Mouse (Mus musculus) kidney, postnatal 25 days (tissue): Measurements from ENCODE around the gene Cilp.
A peak's percentile ranks its signal among the peaks of the same experiment; 100 is the strongest.
"Not testable (repeated sequence)": the region's sequence is repeated elsewhere in the genome, so short reads cannot be mapped to it uniquely, and the experiment has no call there.

Experiments
- DNase-seq, 2 experiments: peaks; one replicate each; pipeline ENCODE4 v3.0.0; 2021; ENCODE audit warnings: mixed read lengths in 2 of 2

The Cilp gene

GRCm38 (mm10) chr9:65252026-65252425 is 13.0 kb upstream of the Cilp start:
- DNase-seq = no peak

DNA sequence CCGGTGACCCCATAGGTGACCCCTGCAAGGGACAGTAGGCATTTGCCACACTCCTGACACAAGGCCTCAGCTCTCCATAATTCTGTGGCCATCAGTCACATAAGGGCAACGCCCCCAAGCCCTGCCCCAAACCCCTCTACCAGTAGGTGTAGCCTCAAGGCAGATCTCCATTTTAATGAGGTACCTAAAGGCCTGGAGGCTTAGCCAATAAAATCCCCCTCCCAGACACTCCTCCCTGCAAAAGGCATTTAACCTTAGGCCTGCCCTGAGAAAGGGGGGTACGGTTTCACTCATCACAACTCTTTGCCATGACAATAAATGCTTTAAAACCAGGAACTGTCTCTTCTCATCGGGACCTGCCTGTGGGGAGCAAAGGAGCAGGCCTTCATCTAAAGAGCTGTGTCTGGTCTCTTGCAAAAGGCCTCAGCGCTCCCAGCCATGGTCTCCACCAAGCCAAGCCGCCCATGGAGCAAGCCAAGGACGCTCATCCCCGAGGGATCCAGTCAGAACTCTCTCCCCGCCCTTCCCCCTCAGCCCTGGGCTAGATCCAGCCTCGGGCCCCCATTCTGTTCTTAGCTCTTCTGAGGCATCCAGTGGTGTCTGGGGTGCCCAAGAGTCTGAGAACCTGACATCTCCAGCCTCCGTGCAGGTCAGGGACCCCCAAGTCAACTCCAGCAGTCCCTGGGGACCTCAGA is 8.9 kb upstream of the Cilp start:
- no peak for DNase-seq

- DNase-seq = no peak
These were observed 7.6 kb upstream of the Cilp start for GRCm38 (mm10) chr9:65257218-65257910.

DNA sequence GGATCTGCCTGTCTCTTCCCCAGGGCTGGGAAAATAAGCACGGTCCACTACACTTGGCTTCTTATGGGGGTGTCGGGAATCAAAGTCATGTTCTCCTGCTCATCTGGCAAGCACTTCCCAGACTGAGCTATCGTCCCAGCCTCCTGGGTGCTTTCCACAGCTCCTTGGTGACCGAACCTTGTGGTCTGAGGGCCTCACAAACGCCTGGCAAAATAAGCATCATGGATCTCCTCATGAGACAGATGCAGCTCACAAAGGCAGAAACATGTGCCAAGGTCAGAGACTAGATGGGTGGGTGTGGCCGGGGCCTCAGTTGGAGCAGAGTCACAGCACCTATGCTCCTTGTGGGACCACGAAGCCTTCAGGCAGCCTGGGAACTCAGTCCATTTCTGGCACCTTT is 5.6 kb upstream of the Cilp start:
- no peak for DNase-seq

GRCm38 (mm10) chr9:65261591-65262230 is 3.3 kb upstream of the Cilp start:
- no peak for DNase-seq

DNA sequence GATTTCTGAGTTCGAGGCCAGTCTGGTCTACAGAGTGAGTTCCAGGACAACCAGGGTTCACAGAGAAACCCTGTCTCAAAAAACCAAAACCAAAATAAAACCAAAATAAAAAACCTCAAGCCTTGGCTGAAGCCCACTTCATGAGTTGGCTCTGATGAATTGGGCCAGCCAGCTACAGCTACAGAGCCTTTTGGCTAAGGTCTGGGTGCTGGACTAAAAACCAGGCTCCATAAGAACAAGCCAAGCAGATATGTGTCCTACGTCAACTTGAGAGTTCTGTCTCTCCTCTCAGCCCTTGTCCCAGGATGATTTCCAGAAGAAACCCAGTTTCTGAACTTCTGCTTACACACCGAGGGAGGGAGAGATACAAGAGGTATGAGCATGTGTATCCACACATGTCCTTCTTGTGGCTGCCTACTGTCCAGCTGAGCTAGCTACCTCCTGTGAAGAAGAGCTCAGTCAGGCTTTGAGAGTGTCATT is 2.3 kb upstream of the Cilp start:
- DNase-seq = no peak

DNA sequence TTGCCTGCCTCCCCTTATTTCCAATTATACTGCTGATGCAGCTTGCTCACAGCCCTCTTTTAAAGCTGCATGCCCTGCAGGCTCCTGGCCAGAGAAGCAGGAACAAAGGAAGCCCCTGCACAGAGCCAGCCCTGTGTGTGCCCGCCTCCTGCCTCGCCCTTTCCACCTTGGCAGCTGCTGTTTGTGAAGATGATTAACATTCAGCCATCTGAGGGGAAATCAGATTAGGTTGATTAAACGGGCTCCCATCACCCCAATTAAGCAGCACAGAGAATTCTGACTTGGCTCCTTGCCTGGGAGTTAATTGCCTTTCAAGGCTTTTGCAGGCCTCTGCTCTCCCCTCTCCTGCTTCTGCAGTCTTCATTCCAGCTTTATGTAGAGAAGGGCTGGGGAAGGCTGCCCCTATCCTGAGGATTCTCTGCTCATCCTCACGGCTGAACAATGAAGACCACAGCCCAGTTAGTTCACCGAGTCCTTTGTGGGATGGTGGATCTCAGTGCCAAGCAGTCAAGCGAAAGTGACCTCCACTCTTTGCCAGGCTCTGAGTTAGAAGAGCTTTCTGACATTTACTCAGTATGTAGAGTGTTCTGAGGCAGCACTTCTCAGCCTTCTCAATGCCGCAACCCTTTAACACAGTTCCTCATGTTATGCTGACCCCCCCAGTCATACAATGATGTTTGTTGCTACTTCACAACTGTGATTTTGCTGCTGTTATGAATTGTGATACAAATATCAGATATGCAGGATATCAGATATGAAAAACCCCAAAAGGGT is 2.9 kb downstream of the Cilp start:
- peak; percentile 59 to 60 for DNase-seq

DNA sequence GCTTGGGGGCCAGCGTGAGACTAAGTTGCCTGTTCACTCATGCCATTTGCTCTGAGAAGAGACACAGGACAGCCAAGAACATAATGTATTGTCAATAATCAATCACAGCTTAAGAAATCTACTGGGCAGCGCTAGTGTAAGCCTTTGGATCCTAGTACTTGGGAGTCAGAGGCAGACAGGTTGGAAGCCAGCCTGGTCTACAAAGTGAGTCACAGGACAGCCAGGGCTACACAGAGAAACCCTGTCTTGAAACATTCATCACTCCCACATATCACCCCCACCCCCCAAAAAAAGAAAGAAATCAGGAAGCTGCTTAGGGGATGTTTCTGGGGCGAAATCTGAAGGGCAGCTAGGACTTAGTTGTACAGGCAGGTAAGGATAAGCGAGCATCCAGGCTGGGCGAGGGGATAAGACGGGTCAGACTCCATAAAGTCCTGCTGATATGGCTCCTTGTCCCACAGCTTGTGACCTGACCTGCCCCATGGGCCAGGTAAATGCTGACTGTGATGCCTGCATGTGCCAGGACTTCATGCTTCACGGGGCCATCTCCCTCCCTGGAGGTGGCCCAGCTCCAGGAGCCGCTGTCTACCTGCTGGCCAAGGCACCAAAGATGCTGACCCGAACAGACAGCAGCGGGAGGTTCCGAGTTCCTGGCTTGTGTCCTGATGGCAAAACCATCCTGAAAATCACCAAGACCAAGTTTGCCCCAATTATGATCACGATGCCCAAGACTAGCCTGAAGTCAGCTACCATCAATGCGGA is 8.2 kb downstream of the Cilp start:
- peak; percentile 63 to 79 for DNase-seq

- DNase-seq = no peak
These were observed 8.9 kb downstream of the Cilp start for GRCm38 (mm10) chr9:65273873-65274272.

- DNase-seq = not testable (repeated sequence)
These were observed 9.9 kb downstream of the Cilp start for GRCm38 (mm10) chr9:65274851-65275250.

DNA sequence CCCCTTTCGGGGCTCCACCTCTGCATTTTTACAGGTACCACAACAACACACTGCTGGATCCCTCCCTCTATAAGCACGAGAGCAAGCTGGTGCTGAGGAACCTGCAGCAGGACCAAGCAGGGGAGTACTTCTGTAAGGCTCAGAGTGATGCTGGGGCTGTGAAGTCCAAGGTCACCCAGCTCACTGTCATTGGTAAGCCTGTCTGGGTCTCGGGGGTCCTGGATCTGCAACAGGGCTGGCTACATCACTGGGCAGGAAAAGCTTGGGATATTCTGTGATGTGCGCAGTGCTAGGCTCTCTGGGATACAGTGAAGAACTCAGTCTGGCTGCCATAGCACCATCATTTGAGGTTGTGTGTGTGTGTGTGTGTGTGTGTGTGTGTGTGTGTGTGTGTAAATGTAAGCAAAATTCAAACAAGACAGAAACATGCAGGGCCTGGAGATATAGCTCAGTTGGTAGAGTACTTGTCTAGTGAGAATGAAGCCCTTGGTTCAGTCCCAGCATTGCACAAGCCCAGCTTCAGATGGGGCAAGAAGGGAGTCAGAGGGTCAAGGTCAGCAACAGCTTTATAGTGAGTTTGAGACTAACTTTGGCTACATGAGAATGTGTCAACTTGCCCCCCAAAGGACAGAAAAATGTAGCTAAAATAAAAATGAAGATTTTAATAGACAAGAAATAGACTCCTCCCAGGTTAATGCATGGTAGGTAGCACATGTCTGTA is 11.0 kb downstream of the Cilp start:
- DNase-seq = no peak

GRCm38 (mm10) chr9:65281536-65282151 is 16.7 kb downstream of the Cilp start:
- peak in 1 of 2 experiments; percentile 38 for DNase-seq

GRCm38 (mm10) chr9:65283301-65283700 is 18.3 kb downstream of the Cilp start:
- peak; percentile 34 to 58 for DNase-seq

DNA sequence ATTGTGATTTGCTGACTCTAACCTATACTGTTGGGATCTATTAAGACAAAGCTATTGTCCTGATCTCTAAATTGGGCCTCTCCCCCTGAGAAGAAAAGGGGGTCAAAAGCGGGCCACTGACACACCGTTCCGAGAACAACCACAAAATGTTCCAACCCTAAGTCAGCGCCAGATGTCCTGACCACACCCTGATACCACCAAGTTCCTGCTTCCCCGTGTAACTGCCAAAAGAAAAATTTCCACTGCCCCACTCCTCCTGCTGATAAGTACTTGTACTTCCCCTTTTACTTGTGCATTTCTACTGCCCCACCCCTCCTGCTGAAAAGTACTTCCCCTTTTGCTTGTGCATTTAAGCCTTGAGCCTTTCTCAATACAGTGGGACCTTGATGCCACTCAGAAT is 23.3 kb downstream of the Cilp start:
- DNase-seq = not testable (repeated sequence)

DNA sequence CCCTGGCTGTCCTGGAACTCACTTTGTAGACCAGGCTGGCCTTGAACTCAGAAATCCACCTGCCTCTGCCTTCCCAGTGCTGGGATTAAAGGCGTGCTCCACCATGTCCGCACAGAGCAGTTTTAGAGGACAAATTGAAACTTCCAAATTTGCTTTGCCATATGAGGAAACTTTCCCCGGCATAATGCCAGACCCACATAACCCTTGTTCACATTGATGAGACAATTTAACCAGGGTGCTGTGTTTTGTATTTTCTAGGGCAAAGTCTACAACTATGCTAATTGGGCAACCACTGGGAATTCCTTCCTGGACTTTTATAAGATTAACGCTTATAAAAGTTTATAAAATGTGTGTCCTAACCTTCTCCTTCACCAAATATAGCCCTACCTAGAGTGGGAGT is 25.0 kb downstream of the Cilp start:
- peak; percentile 82 to 89 for DNase-seq

GRCm38 (mm10) chr9:65292421-65292820 is 27.4 kb downstream of the Cilp start:
- DNase-seq = no peak

- no peak for DNase-seq
These were observed 28.1 kb downstream of the Cilp start for GRCm38 (mm10) chr9:65293119-65293518.

GRCm38 (mm10) chr9:65293580-65293972 is 28.6 kb downstream of the Cilp start:
- DNase-seq = no peak

DNA sequence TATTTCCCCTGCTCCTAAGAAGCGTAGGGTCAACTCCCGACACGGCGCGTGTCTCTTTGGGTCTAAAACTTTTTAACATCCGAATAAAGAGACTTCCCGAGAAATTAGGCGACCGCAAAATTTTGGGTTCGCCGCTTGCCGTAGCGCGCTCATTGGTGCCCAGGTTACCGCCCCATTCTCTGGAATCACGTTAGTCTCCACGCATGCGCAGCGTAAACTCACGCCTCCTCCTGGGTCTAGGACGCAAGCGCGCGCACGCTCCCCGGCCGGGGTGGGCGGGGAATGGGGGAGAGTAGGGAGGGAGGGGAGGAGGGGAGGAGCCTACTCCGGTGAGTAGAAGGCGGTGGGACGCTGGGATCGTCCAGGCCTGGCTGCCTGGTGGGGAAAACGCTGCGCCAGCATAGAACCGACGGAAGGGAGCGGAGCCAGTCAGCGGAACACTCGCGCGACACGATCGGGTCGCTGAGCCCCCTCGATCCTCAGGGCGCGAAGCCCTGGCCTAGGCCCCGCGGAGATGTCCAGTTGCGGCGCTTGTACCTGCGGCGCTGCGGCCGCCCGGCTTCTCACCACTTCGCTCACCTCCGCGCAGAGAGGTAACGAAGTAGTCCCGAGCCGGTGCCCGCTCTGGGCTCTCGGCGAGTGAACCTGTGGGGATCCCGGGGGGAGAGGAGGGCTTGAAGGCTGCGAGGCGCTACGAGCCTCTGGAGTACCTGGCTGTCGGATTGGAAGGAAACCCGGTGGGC is 29.2 kb downstream of the Cilp start, which contains the start of gene Clpx:
Gene Clpx, plus strand, starts transcription at position 288 of the 743 bp plus-strand sequence.
- DNase-seq = peak; percentile 98 to 99

DNA sequence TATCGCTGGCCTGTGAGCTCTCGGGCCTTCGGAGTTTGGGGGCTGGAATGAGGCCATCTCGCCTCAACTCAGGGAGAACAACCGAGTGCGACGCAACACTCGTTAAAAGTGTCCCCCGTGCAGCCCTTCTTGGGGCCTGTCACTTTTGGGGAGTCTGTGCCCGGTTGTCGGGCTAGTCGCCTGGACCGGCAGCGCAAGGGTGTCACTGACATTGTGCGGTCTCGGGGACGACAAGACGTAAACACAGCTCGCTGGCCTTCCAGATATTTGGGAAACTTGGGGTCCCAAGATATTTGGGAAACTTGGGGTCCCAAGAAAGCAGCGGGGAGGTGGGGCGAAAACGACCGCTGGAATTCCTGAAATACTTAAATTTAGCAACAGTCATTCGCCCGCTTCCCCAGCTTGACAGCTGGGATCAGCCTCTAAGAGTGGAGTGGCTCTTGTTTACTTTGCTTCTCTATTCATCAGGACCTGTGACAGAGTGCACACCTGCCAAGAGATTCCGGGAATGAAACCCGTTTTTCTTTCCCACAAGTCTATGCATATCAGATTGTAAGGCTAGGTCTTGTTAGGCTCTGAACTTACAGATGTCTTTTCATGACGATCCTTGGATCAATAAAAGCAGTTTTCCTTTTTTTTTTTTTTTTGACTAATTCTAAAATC is 29.9 kb downstream of the Cilp start:
- DNase-seq = no peak
